In the genomic region with DNA sequence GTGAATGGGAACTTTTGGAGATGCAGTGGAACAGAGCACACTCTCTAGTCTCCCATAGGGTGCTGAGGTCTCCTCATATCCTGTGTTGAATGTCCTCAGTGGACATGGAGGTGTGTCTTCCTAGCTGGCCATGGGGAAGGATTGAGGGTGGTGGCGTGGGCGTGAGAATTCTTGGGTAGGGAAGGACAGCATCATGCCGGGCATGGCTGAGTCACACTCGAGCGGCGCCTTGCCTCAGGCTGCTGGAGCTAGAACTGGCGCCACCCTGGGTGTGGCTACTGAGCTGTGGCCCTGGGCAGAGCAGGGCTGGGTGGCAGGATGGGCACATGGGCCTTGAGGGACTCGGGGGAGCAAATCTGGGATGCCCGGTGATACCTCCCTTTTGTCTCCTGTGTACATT, we compare ENCODE assay signal across 9 mouse cellular contexts. TPM values are rescaled to one million over a fixed set of nuclear protein-coding genes. Genes with fewer than 3 reads are reported as not detected.
DNase-seq lines count a peak whose midpoint lies in the region; ATAC-seq and TF ChIP-seq lines count a peak whose summit lies in the region.
"Had no signal": no experiment of that assay in that cellular context is flagged by ENCODE, and none has a peak within 500 bp of the region (broad histone marks: within the 10 kb centered on the region; RNA-seq: fewer than 3 reads in every experiment).

No protein-coding gene starts in this region.

- peak overlapping the region; percentile 94 for H3K4me3 ChIP-seq in ES-Bruce4 (ENCODE audit: low read depth, low read length)
- no peak overlapping the region for H3K4me3 ChIP-seq in hindbrain, embryonic 14.5 days (replicated peaks; ENCODE audit: low read length)
- peak overlapping the region; percentile 76 for H3K4me3 ChIP-seq in liver, adult 2 months (ENCODE audit: insufficient read depth, low read depth, low read length)
- no peak overlapping the region for H3K4me3 ChIP-seq in neural tube, embryonic 12.5 days

- H3K9me3 ChIP-seq in ES-Bruce4 (replicated peaks; ENCODE audit: control insufficient read depth, insufficient read depth, low read length, poor library complexity, severe bottlenecking): no peaks in the 10 kb centered on the region
- H3K9me3 ChIP-seq in hindbrain, embryonic 14.5 days (ENCODE audit: control insufficient read depth, low read length): no peaks in the 10 kb centered on the region
- H3K9me3 ChIP-seq in neural tube, embryonic 12.5 days: no peaks in the 10 kb centered on the region

- no peak for ATAC-seq in hindbrain, embryonic 14.5 days (ENCODE audit: low FRiP score)
- no peak for ATAC-seq in neural tube, embryonic 12.5 days (ENCODE audit: low FRiP score, low read depth)

- WGBS in hindbrain, embryonic 14.5 days: 85% methylated on average over 9 of the region's 9 CpGs
- WGBS in liver, adult 2 months: 54% methylated on average over 9 of the region's 9 CpGs
- 90% methylated on average over 9 of the region's 9 CpGs for WGBS in neural tube, embryonic 12.5 days

- H3K9ac ChIP-seq in ES-Bruce4 (ENCODE audit: low read depth, poor library complexity, severe bottlenecking): peak overlapping the region; percentile 96
- H3K9ac ChIP-seq in hindbrain, embryonic 14.5 days: 0 out of 2 replicates have a peak overlapping the region, but pooled peaks have one; percentile 12
- H3K9ac ChIP-seq in liver, adult 2 months (ENCODE audit: low read depth, low read length): peak overlapping the region; percentile 41
- H3K9ac ChIP-seq in neural tube, embryonic 12.5 days: no peak overlapping the region

- no peak for TF ChIP-seq POLR2A in ES-Bruce4 (IDR thresholded peaks at IDR 0.05; ENCODE audit: insufficient read depth, low read length)
- no peak for TF ChIP-seq POLR2A in liver, adult 2 months (IDR thresholded peaks at IDR 0.05; ENCODE audit: extremely low read depth, insufficient read depth, low read length)

- H3K27me3 ChIP-seq in ES-Bruce4 (ENCODE audit: control insufficient read depth, insufficient read depth, low read length, poor library complexity, severe bottlenecking): no peaks in the 10 kb centered on the region
- H3K27me3 ChIP-seq in hindbrain, embryonic 14.5 days (ENCODE audit: control insufficient read depth, insufficient read depth, low read length): peaks cover 16% of the 10 kb centered on the region; the same call in 1 of the 2 replicates
- H3K27me3 ChIP-seq in liver, adult 2 months (ENCODE audit: control insufficient read depth, insufficient read depth, low read length): no peaks in the 10 kb centered on the region
- H3K27me3 ChIP-seq in neural tube, embryonic 12.5 days (replicated peaks): no peaks in the 10 kb centered on the region; the same call in 1 of the 2 replicates

- peak overlapping the region; percentile 54 for H3K4me2 ChIP-seq in hindbrain, embryonic 14.5 days (replicated peaks)
- H3K4me2 ChIP-seq in neural tube, embryonic 12.5 days (replicated peaks): peak overlapping the region; percentile 89

- H3K4me1 ChIP-seq in ES-Bruce4 (ENCODE audit: control insufficient read depth, insufficient read depth, low read length): no peaks in the 10 kb centered on the region
- peaks cover 31% of the 10 kb centered on the region for H3K4me1 ChIP-seq in hindbrain, embryonic 14.5 days (replicated peaks; ENCODE audit: control insufficient read depth, insufficient read depth, low read length)
- 0 out of 2 replicates have a peak, but pooled peaks cover 2% of the 10 kb centered on the region for H3K4me1 ChIP-seq in liver, adult 2 months (ENCODE audit: control insufficient read depth, insufficient read depth, low read length)
- H3K4me1 ChIP-seq in neural tube, embryonic 12.5 days: peaks cover 63% of the 10 kb centered on the region

- peaks cover 8% of the 10 kb centered on the region; the same call in 1 of the 2 replicates for H3K79me2 ChIP-seq in liver, adult 2 months (ENCODE audit: control insufficient read depth, insufficient read depth, low read length)

- H3K27ac ChIP-seq in ES-Bruce4 (ENCODE audit: insufficient read depth, low read length): no peak overlapping the region
- H3K27ac ChIP-seq in hindbrain, embryonic 14.5 days: no peak overlapping the region
- H3K27ac ChIP-seq in liver, adult 2 months (replicated peaks; ENCODE audit: insufficient read depth, low read depth, low read length): peak overlapping the region; percentile 93; the same call in 1 of the 2 replicates
- no peak overlapping the region for H3K27ac ChIP-seq in neural tube, embryonic 12.5 days

- H3K36me3 ChIP-seq in ES-Bruce4 (ENCODE audit: control insufficient read depth, insufficient read depth, low read length, poor library complexity, severe bottlenecking): peaks cover 3% of the 10 kb centered on the region; the same call in 1 of the 2 replicates
- no peaks in the 10 kb centered on the region for H3K36me3 ChIP-seq in hindbrain, embryonic 14.5 days (replicated peaks; ENCODE audit: control insufficient read depth, insufficient read depth)
- H3K36me3 ChIP-seq in liver, adult 2 months (ENCODE audit: control insufficient read depth, insufficient read depth, low read length): no peaks in the 10 kb centered on the region
- H3K36me3 ChIP-seq in neural tube, embryonic 12.5 days: no peaks in the 10 kb centered on the region

- no peak for TF ChIP-seq CTCF in ES-Bruce4 (IDR thresholded peaks at IDR 0.05; ENCODE audit: low read depth, low read length)
- no peak for TF ChIP-seq CTCF in liver, adult 2 months (IDR thresholded peaks at IDR 0.05; ENCODE audit: low read depth, low read length)

- DNase-seq in 3134 (ENCODE audit: extremely low read depth, insufficient read length, low spot score): peak; percentile 92
- peak; percentile 52 for DNase-seq in fat pad, adult 2 months (ENCODE audit: extremely low read depth, low read depth, low spot score)
- no peak for DNase-seq in hindbrain, embryonic 14.5 days (ENCODE audit: low spot score)
- no peak for DNase-seq in liver, adult 2 months (ENCODE audit: extremely low read depth, low read depth, low spot score)
- DNase-seq in c-Kit-positive CD71-positive TER-119-positive erythroid progenitor cells, embryonic 14.5 days (ENCODE audit: low spot score): no peak
- DNase-seq in thymus, postnatal 14 days: no peak

- TF ChIP-seq EP300 in ES-Bruce4 (IDR thresholded peaks at IDR 0.05; ENCODE audit: insufficient read depth, low read depth, low read length): no peak

RNA-seq across cellular contexts. Expression of gene Nanos3, which starts 17.4 kb away (rescaled TPM):
- 3.0 and 4.3 TPM in 2 replicates for polyA plus RNA-seq in ES-Bruce4 (2011; ENCODE audit: insufficient read depth, insufficient read length, low read depth, missing spikeins)
- polyA plus RNA-seq in hindbrain, embryonic 14.5 days (2014; fragmentation: Nextera tagmentation; extraction: Ambion mirVana): 7.8 and 10.4 TPM in 2 replicates
- not detected in 2 replicates for total RNA-seq in liver, adult 2 months (2014; rRNA removed)
- not detected in 2 replicates for polyA plus RNA-seq in liver, adult 2 months (2012; rRNA removed)
- polyA plus RNA-seq in neural tube, embryonic 12.5 days (2016; fragmentation: Nextera tagmentation; extraction: Ambion mirVana): 5.3 and 6.3 TPM in 2 replicates
- total RNA-seq: gastrocnemius, adult 8-10 months had no signal

RNA-seq across cellular contexts. Expression of gene Zswim4, which starts 34.4 kb away (rescaled TPM):
- 14.8 and 15.4 TPM in 2 replicates for polyA plus RNA-seq in ES-Bruce4 (2011; ENCODE audit: insufficient read depth, insufficient read length, low read depth, missing spikeins)
- 20.0 and 20.6 TPM in 2 replicates for polyA plus RNA-seq in hindbrain, embryonic 14.5 days (2014; fragmentation: Nextera tagmentation; extraction: Ambion mirVana)
- 2.8 and 3.7 TPM in 2 replicates for total RNA-seq in liver, adult 2 months (2014; rRNA removed)
- polyA plus RNA-seq in liver, adult 2 months (2012; rRNA removed): 6.9 and 8.4 TPM in 2 replicates
- 52.8 and 57.9 TPM in 2 replicates for polyA plus RNA-seq in neural tube, embryonic 12.5 days (2016; fragmentation: Nextera tagmentation; extraction: Ambion mirVana)

RNA-seq across cellular contexts. Expression of gene D8Ertd738e, which starts 47.1 kb away (rescaled TPM):
- polyA plus RNA-seq in ES-Bruce4 (2011; ENCODE audit: insufficient read depth, insufficient read length, low read depth, missing spikeins): 90.6 and 92.0 TPM in 2 replicates
- polyA plus RNA-seq in hindbrain, embryonic 14.5 days (2014; fragmentation: Nextera tagmentation; extraction: Ambion mirVana): 268 and 296 TPM in 2 replicates
- 103 and 115 TPM in 2 replicates for total RNA-seq in liver, adult 2 months (2014; rRNA removed)
- 99.3 and 105 TPM in 2 replicates for polyA plus RNA-seq in liver, adult 2 months (2012; rRNA removed)
- polyA plus RNA-seq in neural tube, embryonic 12.5 days (2016; fragmentation: Nextera tagmentation; extraction: Ambion mirVana): 256 and 282 TPM in 2 replicates

RNA-seq across cellular contexts. Expression of gene 4930432K21Rik, which starts 54.6 kb away (rescaled TPM):
- polyA plus RNA-seq in ES-Bruce4 (2011; ENCODE audit: insufficient read depth, insufficient read length, low read depth, missing spikeins): 3.8 and 4.7 TPM in 2 replicates
- polyA plus RNA-seq in hindbrain, embryonic 14.5 days (2014; fragmentation: Nextera tagmentation; extraction: Ambion mirVana): 1.4 TPM in 2 replicates
- not detected in 2 replicates for total RNA-seq in liver, adult 2 months (2014; rRNA removed)
- polyA plus RNA-seq in liver, adult 2 months (2012; rRNA removed): 0.07 and 0.11 TPM in 2 replicates
- polyA plus RNA-seq in neural tube, embryonic 12.5 days (2016; fragmentation: Nextera tagmentation; extraction: Ambion mirVana): 1.9 and 2.0 TPM in 2 replicates

RNA-seq across cellular contexts. Expression of gene Mri1, which starts 54.7 kb away (rescaled TPM):
- polyA plus RNA-seq in ES-Bruce4 (2011; ENCODE audit: insufficient read depth, insufficient read length, low read depth, missing spikeins): 37.1 and 38.0 TPM in 2 replicates
- 38.9 and 40.2 TPM in 2 replicates for polyA plus RNA-seq in hindbrain, embryonic 14.5 days (2014; fragmentation: Nextera tagmentation; extraction: Ambion mirVana)
- 17.1 and 25.8 TPM in 2 replicates for total RNA-seq in liver, adult 2 months (2014; rRNA removed)
- polyA plus RNA-seq in liver, adult 2 months (2012; rRNA removed): 43.1 and 75.7 TPM in 2 replicates
- 60.7 and 63.3 TPM in 2 replicates for polyA plus RNA-seq in neural tube, embryonic 12.5 days (2016; fragmentation: Nextera tagmentation; extraction: Ambion mirVana)

Comparison
In these comparisons a context has a peak if more than half of its experiments do, and no peak if none do; other contexts are left out.
1. DNase-seq: peak in 3134 (single experiment) and fat pad, adult 2 months (single experiment); none in hindbrain, embryonic 14.5 days (single experiment), liver, adult 2 months (single experiment), c-Kit-positive CD71-positive TER-119-positive erythroid progenitor cells, embryonic 14.5 days (single experiment) and thymus, postnatal 14 days (single experiment).
2. H3K4me3 ChIP-seq: peak in ES-Bruce4 (single experiment) and liver, adult 2 months (single experiment); none in hindbrain, embryonic 14.5 days (single experiment) and neural tube, embryonic 12.5 days (single experiment).